ENCODE assay signal across 14 mouse cellular contexts in the genomic region with DNA sequence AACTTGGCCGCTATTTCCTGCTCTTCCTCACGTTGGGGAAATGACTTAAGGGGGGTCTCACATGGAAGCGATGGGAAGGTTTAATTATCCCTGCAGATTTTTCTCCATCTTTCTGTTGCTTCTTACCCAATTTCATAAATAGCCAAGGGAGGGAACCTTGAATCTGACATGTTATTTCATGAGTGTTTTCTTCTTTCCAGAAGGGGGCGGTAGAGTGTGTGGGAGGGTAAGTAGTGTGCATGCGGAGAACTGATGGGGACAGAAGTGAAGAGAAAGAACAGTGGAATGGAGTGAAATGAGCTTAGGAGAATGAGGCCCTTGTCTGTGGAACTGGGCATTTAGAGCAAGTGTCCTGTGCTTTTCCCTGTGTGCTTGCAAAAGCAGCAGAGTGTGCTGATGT. TPM values are rescaled to one million over a fixed set of nuclear protein-coding genes. Genes with fewer than 3 reads are reported as not detected.
A peak's percentile ranks its signal among the peaks of the same experiment; 100 is the strongest.
DNase-seq lines count a peak whose midpoint lies in the region; ATAC-seq and TF ChIP-seq lines count a peak whose summit lies in the region.
"Had no signal": no experiment of that assay in that cellular context is flagged by ENCODE, and none has a peak within 500 bp of the region (broad histone marks: within the 10 kb centered on the region; RNA-seq: fewer than 3 reads in every experiment).

No protein-coding gene starts in this region.

- H3K9ac ChIP-seq in heart, adult 2 months (ENCODE audit: low read depth, low read length), result no peak overlapping the region
- H3K9ac ChIP-seq in midbrain, embryonic 14.5 days (replicated peaks; ENCODE audit: low read length), result no peak overlapping the region
- no peak overlapping the region for H3K9ac ChIP-seq in midbrain, embryonic 15.5 days
- H3K9ac ChIP-seq: hindbrain, embryonic 15.5 days; liver, embryonic 15.5 days had no signal

- no peak for TF ChIP-seq POLR2A in heart, adult 2 months (IDR thresholded peaks at IDR 0.05; ENCODE audit: insufficient read depth, low read depth, low read length)

- no peak for ATAC-seq in midbrain, embryonic 14.5 days (ENCODE audit: low FRiP score, low TSS enrichment)
- no peak for ATAC-seq in midbrain, embryonic 15.5 days (replicated peaks)
- no peak; the same call in 1 of the 2 replicates for ATAC-seq in G1E (ENCODE audit: extremely low read depth, insufficient number of reproducible peaks, low FRiP score, poor library complexity, severe bottlenecking)

- H3K4me3 ChIP-seq in heart, adult 2 months, result no peak overlapping the region
- no peak overlapping the region for H3K4me3 ChIP-seq in midbrain, embryonic 14.5 days (replicated peaks; ENCODE audit: low read depth, low read length)
- H3K4me3 ChIP-seq in midbrain, embryonic 15.5 days, result no peak overlapping the region
- H3K4me3 ChIP-seq in G1E (ENCODE audit: low read depth, low read length), result no peak overlapping the region
- H3K4me3 ChIP-seq: hindbrain, embryonic 15.5 days; liver, embryonic 15.5 days; megakaryocyte, embryonic 14.5 days had no signal

- no peaks in the 10 kb centered on the region for H3K36me3 ChIP-seq in heart, adult 2 months (ENCODE audit: control insufficient read depth, insufficient read depth, low read length)
- H3K36me3 ChIP-seq in midbrain, embryonic 14.5 days (ENCODE audit: control insufficient read depth, insufficient read depth, low read length), result peaks cover 71% of the 10 kb centered on the region
- peaks cover 60% of the 10 kb centered on the region for H3K36me3 ChIP-seq in midbrain, embryonic 15.5 days (replicated peaks)
- peaks cover 80% of the 10 kb centered on the region for H3K36me3 ChIP-seq in G1E (replicated peaks)
- H3K36me3 ChIP-seq in splenic B cell, adult 2 months (ENCODE audit: control insufficient read depth, insufficient read depth, low read length, poor library complexity, severe bottlenecking), result peaks cover 12% of the 10 kb centered on the region

- 69% methylated on average over 5 of the region's 5 CpGs for WGBS in heart, adult 2 months
- 72% methylated on average over 5 of the region's 5 CpGs for WGBS in midbrain, embryonic 14.5 days
- 70% methylated on average over 5 of the region's 5 CpGs for WGBS in midbrain, embryonic 15.5 days

- H3K9me3 ChIP-seq in midbrain, embryonic 14.5 days (ENCODE audit: control insufficient read depth, low read length), result no peaks in the 10 kb centered on the region
- no peaks in the 10 kb centered on the region for H3K9me3 ChIP-seq in midbrain, embryonic 15.5 days
- no peaks in the 10 kb centered on the region for H3K9me3 ChIP-seq in G1E (replicated peaks)
- H3K9me3 ChIP-seq: hindbrain, embryonic 15.5 days; liver, embryonic 15.5 days had no signal

- no peaks in the 10 kb centered on the region for H3K4me1 ChIP-seq in heart, adult 2 months (ENCODE audit: control insufficient read depth, insufficient read depth, low read length)
- no peaks in the 10 kb centered on the region for H3K4me1 ChIP-seq in midbrain, embryonic 14.5 days (ENCODE audit: control insufficient read depth, insufficient read depth, low read length)
- no peaks in the 10 kb centered on the region for H3K4me1 ChIP-seq in midbrain, embryonic 15.5 days
- no peaks in the 10 kb centered on the region for H3K4me1 ChIP-seq in G1E (ENCODE audit: insufficient read depth, low read depth, low read length)
- H3K4me1 ChIP-seq: hindbrain, embryonic 15.5 days had no signal

- no peaks in the 10 kb centered on the region for H3K79me2 ChIP-seq in heart, adult 2 months (replicated peaks; ENCODE audit: control insufficient read depth, insufficient read depth, low read length)

- no peak for DNase-seq in heart, adult 2 months
- DNase-seq in heart, adult 8-10 months (ENCODE audit: low spot score), result no peak
- DNase-seq in midbrain, embryonic 14.5 days, result peak; percentile 5
- DNase-seq in G1E (ENCODE audit: low spot score), result no peak
- peak; percentile 18 for DNase-seq in splenic B cell, adult 2 months (ENCODE audit: low read depth, low spot score)
- no peak for DNase-seq in cerebellum, adult 9-10 months
- DNase-seq: adrenal gland, adult 8-10 months; gastrocnemius, postnatal 10 days; kidney, postnatal 14 days; spleen, adult 18-20 months had no signal

- no peaks in the 10 kb centered on the region for H3K27me3 ChIP-seq in heart, adult 2 months (ENCODE audit: control insufficient read depth, insufficient read depth, low read length)
- H3K27me3 ChIP-seq in midbrain, embryonic 14.5 days (ENCODE audit: control insufficient read depth, insufficient read depth, low read length), result no peaks in the 10 kb centered on the region
- no peaks in the 10 kb centered on the region for H3K27me3 ChIP-seq in midbrain, embryonic 15.5 days (replicated peaks)
- no peaks in the 10 kb centered on the region for H3K27me3 ChIP-seq in G1E (ENCODE audit: insufficient read depth, low read length)
- no peaks in the 10 kb centered on the region for H3K27me3 ChIP-seq in splenic B cell, adult 2 months (ENCODE audit: control insufficient read depth, insufficient read depth, low read length, poor library complexity, severe bottlenecking)
- H3K27me3 ChIP-seq: hindbrain, embryonic 15.5 days; liver, embryonic 15.5 days; megakaryocyte, embryonic 14.5 days had no signal

- peak; percentile 45 for TF ChIP-seq CTCF in heart, adult 2 months (IDR thresholded peaks at IDR 0.05)
- 0 out of 2 replicates have a peak, but pooled peaks have one; percentile 12 for TF ChIP-seq CTCF in G1E (IDR thresholded peaks at IDR 0.05; ENCODE audit: low read depth, low read length)

- intact Hi-C loops in heart, adult 2 months (cut with DNase I), result no loop called here

- no peak overlapping the region for H3K4me2 ChIP-seq in midbrain, embryonic 14.5 days (ENCODE audit: low read length)
- H3K4me2 ChIP-seq in midbrain, embryonic 15.5 days, result no peak overlapping the region
- H3K4me2 ChIP-seq: hindbrain, embryonic 15.5 days; liver, embryonic 15.5 days had no signal

- no peak for TF ChIP-seq EP300 in heart, adult 2 months (IDR thresholded peaks at IDR 0.05; ENCODE audit: insufficient read depth, low read depth, low read length)

- no peak overlapping the region for H3K27ac ChIP-seq in heart, adult 2 months
- H3K27ac ChIP-seq in midbrain, embryonic 14.5 days (replicated peaks; ENCODE audit: low read depth, low read length), result no peak overlapping the region
- H3K27ac ChIP-seq in midbrain, embryonic 15.5 days, result no peak overlapping the region
- H3K27ac ChIP-seq: hindbrain, embryonic 15.5 days; liver, embryonic 15.5 days had no signal

RNA-seq across cellular contexts. Expression of a gene that starts 27.2 kb away (rescaled TPM):
- 10 to 100 TPM; 32.1 to 32.6 TPM for total RNA-seq in heart, adult 2 months (2021)
- polyA plus RNA-seq in heart, adult 2 months (2012; rRNA removed), result 7.4 and 8.9 TPM in 2 replicates
- total RNA-seq in heart, adult 8-10 months (2022), result 10 to 100 TPM; 30.1 to 39.9 (median 31.9) TPM
- 105 and 115 TPM in 2 replicates for polyA plus RNA-seq in midbrain, embryonic 14.5 days (2014; fragmentation: Nextera tagmentation; extraction: Ambion mirVana)
- 112 and 122 TPM in 2 replicates for polyA plus RNA-seq in midbrain, embryonic 15.5 days (2015; fragmentation: Nextera tagmentation; extraction: Ambion mirVana)
- total RNA-seq in G1E (2014; fragmentation: Nextera tagmentation) (382 and 385 TPM in 2 replicates), G1E (2017) (390 and 495 TPM in 2 replicates)
- 968 and 1,197 TPM in 2 replicates for polyA plus RNA-seq in G1E (2012)

RNA-seq across cellular contexts. Expression of a gene that starts 34.3 kb away (rescaled TPM):
- 1 to 10 TPM; 3.0 to 6.6 TPM for total RNA-seq in heart, adult 2 months (2021)
- 3.1 and 4.2 TPM in 2 replicates for polyA plus RNA-seq in heart, adult 2 months (2012; rRNA removed)
- 1 to 10 TPM; 2.9 to 7.7 (median 4.4) TPM for total RNA-seq in heart, adult 8-10 months (2022)
- 23.3 and 23.4 TPM in 2 replicates for polyA plus RNA-seq in midbrain, embryonic 14.5 days (2014; fragmentation: Nextera tagmentation; extraction: Ambion mirVana)
- 21.6 and 25.3 TPM in 2 replicates for polyA plus RNA-seq in midbrain, embryonic 15.5 days (2015; fragmentation: Nextera tagmentation; extraction: Ambion mirVana)
- total RNA-seq in G1E (2014; fragmentation: Nextera tagmentation) (10.1 and 15.1 TPM in 2 replicates), G1E (2017) (6.7 and 11.4 TPM in 2 replicates)
- 0.16 and 0.18 TPM in 2 replicates for polyA plus RNA-seq in G1E (2012)

RNA-seq across cellular contexts. Expression of a gene that starts 35.5 kb away (rescaled TPM):
- total RNA-seq in heart, adult 2 months (2021), result 10 to 100 TPM in 1 of 2 experiments, 1 to 10 TPM in 1; 8.9 to 10.5 TPM
- 5.0 and 8.6 TPM in 2 replicates for polyA plus RNA-seq in heart, adult 2 months (2012; rRNA removed)
- total RNA-seq in heart, adult 8-10 months (2022), result 10 to 100 TPM in 3 of 4 experiments, 1 to 10 TPM in 1; 9.0 to 12.2 (median 11.1) TPM
- 20.0 and 21.5 TPM in 2 replicates for polyA plus RNA-seq in midbrain, embryonic 14.5 days (2014; fragmentation: Nextera tagmentation; extraction: Ambion mirVana)
- 19.8 and 21.8 TPM in 2 replicates for polyA plus RNA-seq in midbrain, embryonic 15.5 days (2015; fragmentation: Nextera tagmentation; extraction: Ambion mirVana)
- 8.7 and 9.3 TPM in 2 replicates for total RNA-seq in G1E (2014; fragmentation: Nextera tagmentation)
- 12.7 and 15.2 TPM in 2 replicates for total RNA-seq in G1E (2017)
- polyA plus RNA-seq in G1E (2012), result 2.6 and 2.8 TPM in 2 replicates

RNA-seq across cellular contexts. Expression of a gene that starts 43.7 kb away (rescaled TPM):
- total RNA-seq in heart, adult 2 months (2021), result 10 to 100 TPM; 18.1 to 31.0 TPM
- 8.0 and 12.2 TPM in 2 replicates for polyA plus RNA-seq in heart, adult 2 months (2012; rRNA removed)
- 10 to 100 TPM; 21.8 to 26.8 (median 26.2) TPM for total RNA-seq in heart, adult 8-10 months (2022)
- 0.67 and 1.1 TPM in 2 replicates for polyA plus RNA-seq in midbrain, embryonic 14.5 days (2014; fragmentation: Nextera tagmentation; extraction: Ambion mirVana)
- 0.74 and 0.91 TPM in 2 replicates for polyA plus RNA-seq in midbrain, embryonic 15.5 days (2015; fragmentation: Nextera tagmentation; extraction: Ambion mirVana)
- total RNA-seq in G1E (2014; fragmentation: Nextera tagmentation) (7.8 and 8.5 TPM in 2 replicates), G1E (2017) (4.2 and 4.6 TPM in 2 replicates)
- 0.54 and 1.1 TPM in 2 replicates for polyA plus RNA-seq in G1E (2012)

Comparison
In these comparisons a context has a peak if more than half of its experiments do, and no peak if none do; other contexts are left out.
1. DNase-seq: peak in midbrain, embryonic 14.5 days (single experiment) and splenic B cell, adult 2 months (single experiment); none in heart, adult 2 months (0 of 2), heart, adult 8-10 months (single experiment), G1E (single experiment) and cerebellum, adult 9-10 months (single experiment).
2. RNA of a gene that starts 27.2 kb away (polyA plus RNA-seq): 968 to 1,197 TPM in G1E, 105 to 115 TPM in midbrain, embryonic 14.5 days and 112 to 122 TPM in midbrain, embryonic 15.5 days; 7.4 to 8.9 TPM in heart, adult 2 months; every median in the first group is over 10 times any median in the second.